Mouse (Mus musculus) embryonic fibroblast, embryonic 13.5 days (primary cell): ENCODE measurements around the gene Vegfa.

Experiments
- CTCF ChIP-seq: IDR thresholded peaks from 2 replicates; pipeline ENCODE4 v1.5.1; 2011; ENCODE audit warnings: mild to moderate bottlenecking, control low read depth, low read length, moderate library complexity, borderline replicate concordance; ENCODE audit not compliant: insufficient read depth
- POLR2A ChIP-seq: IDR thresholded peaks from 2 replicates; pipeline ENCODE4 v1.6.1; 2011; ENCODE audit warnings: low read depth, mild to moderate bottlenecking, control low read depth, low read length, moderate library complexity

- TF ChIP-seq CTCF = no peak
- TF ChIP-seq POLR2A = no peak
These were observed 1.8 kb downstream of the Vegfa start for GRCm38 (mm10) chr17:46030323-46030730.
